In genomic region chr12:73937353-73937752, GRCm38 (mm10) we compare ENCODE assay signal across 11 mouse cellular contexts. TPM values are rescaled to one million over a fixed set of nuclear protein-coding genes. Genes with fewer than 3 reads are reported as not detected.
DNase-seq lines count a peak whose midpoint lies in the region; ATAC-seq and TF ChIP-seq lines count a peak whose summit lies in the region.
"Had no signal": no experiment of that assay in that cellular context is flagged by ENCODE, and none has a peak within 500 bp of the region (broad histone marks: within the 10 kb centered on the region; RNA-seq: fewer than 3 reads in every experiment).

Gene Gm49321, plus strand, starts transcription at chr12:73937653.

- no peaks in the 10 kb centered on the region for H3K27me3 ChIP-seq in intestine, embryonic 15.5 days (replicated peaks)
- no peaks in the 10 kb centered on the region for H3K27me3 ChIP-seq in intestine, postnatal 0 days (replicated peaks; ENCODE audit: control insufficient read depth, insufficient read depth, low read length)
- H3K27me3 ChIP-seq in forebrain, embryonic 13.5 days, result no peaks in the 10 kb centered on the region
- H3K27me3 ChIP-seq in limb, embryonic 11.5 days (ENCODE audit: control insufficient read depth, insufficient read depth, low read length), result no peaks in the 10 kb centered on the region
- no peaks in the 10 kb centered on the region for H3K27me3 ChIP-seq in cerebellum, adult 2 months (ENCODE audit: control insufficient read depth, insufficient read depth, low read length)
- no peaks in the 10 kb centered on the region for H3K27me3 ChIP-seq in liver, embryonic 12.5 days (replicated peaks)

- no peak for TF ChIP-seq POLR2A in cerebellum, adult 2 months (IDR thresholded peaks at IDR 0.05; ENCODE audit: borderline replicate concordance, insufficient read depth, low read length)

- no peak within 1 kb of the TSS for H3K9ac ChIP-seq in intestine, embryonic 15.5 days
- H3K9ac ChIP-seq in intestine, postnatal 0 days (ENCODE audit: low read depth, low read length), result no peak within 1 kb of the TSS
- H3K9ac ChIP-seq in forebrain, embryonic 13.5 days, result no peak within 1 kb of the TSS
- H3K9ac ChIP-seq in limb, embryonic 11.5 days (ENCODE audit: low read length), result no peak within 1 kb of the TSS
- H3K9ac ChIP-seq in liver, embryonic 12.5 days, result no peak within 1 kb of the TSS

- H3K27ac ChIP-seq in intestine, embryonic 15.5 days, result no peak within 1 kb of the TSS
- no peak within 1 kb of the TSS for H3K27ac ChIP-seq in intestine, postnatal 0 days (ENCODE audit: low read depth, low read length)
- H3K27ac ChIP-seq in forebrain, embryonic 13.5 days, result no peak within 1 kb of the TSS
- no peak within 1 kb of the TSS for H3K27ac ChIP-seq in limb, embryonic 11.5 days (replicated peaks; ENCODE audit: low read depth, low read length)
- H3K27ac ChIP-seq in cerebellum, adult 2 months (ENCODE audit: insufficient read depth, low read length), result no peak within 1 kb of the TSS
- H3K27ac ChIP-seq in liver, embryonic 12.5 days, result no peak within 1 kb of the TSS
- H3K27ac ChIP-seq: macrophage had no signal

- ATAC-seq in intestine, embryonic 15.5 days, result no peak
- ATAC-seq in intestine, postnatal 0 days, result no peak
- no peak for ATAC-seq in CD4-positive, CD25-positive, alpha-beta regulatory T cell, adult 4 months
- no peak for ATAC-seq in forebrain, embryonic 13.5 days
- ATAC-seq in limb, embryonic 11.5 days (ENCODE audit: insufficient number of reproducible peaks, low FRiP score, low TSS enrichment, low read depth), result no peak
- no peak for ATAC-seq in liver, embryonic 12.5 days

- no peak for DNase-seq in limb, embryonic 11.5 days (ENCODE audit: low spot score)
- DNase-seq in ovary, postnatal 36 days (ENCODE audit: low spot score), result no peak
- DNase-seq in cerebellum, adult 2 months, result no peak
- DNase-seq: kidney, postnatal 4 days had no signal

- no peak within 1 kb of the TSS for H3K4me3 ChIP-seq in intestine, embryonic 15.5 days (replicated peaks)
- H3K4me3 ChIP-seq in intestine, postnatal 0 days (ENCODE audit: low read depth, low read length), result no peak within 1 kb of the TSS
- H3K4me3 ChIP-seq in forebrain, embryonic 13.5 days, result no peak within 1 kb of the TSS
- no peak within 1 kb of the TSS for H3K4me3 ChIP-seq in limb, embryonic 11.5 days (ENCODE audit: low read depth, low read length)
- no peak within 1 kb of the TSS for H3K4me3 ChIP-seq in cerebellum, adult 2 months (replicated peaks; ENCODE audit: insufficient read depth, low read depth, low read length)
- no peak within 1 kb of the TSS for H3K4me3 ChIP-seq in liver, embryonic 12.5 days

- peaks cover 15% of the 10 kb centered on the region for H3K36me3 ChIP-seq in intestine, embryonic 15.5 days
- peaks cover 52% of the 10 kb centered on the region for H3K36me3 ChIP-seq in intestine, postnatal 0 days (ENCODE audit: control insufficient read depth, insufficient read depth)
- peaks cover 76% of the 10 kb centered on the region for H3K36me3 ChIP-seq in forebrain, embryonic 13.5 days (ENCODE audit: poor library complexity, severe bottlenecking)
- H3K36me3 ChIP-seq in limb, embryonic 11.5 days (ENCODE audit: control insufficient read depth, insufficient read depth, low read length), result peaks cover 12% of the 10 kb centered on the region
- H3K36me3 ChIP-seq in liver, embryonic 12.5 days, result peaks cover 83% of the 10 kb centered on the region

- WGBS in intestine, embryonic 15.5 days, result 93% methylated on average over 1 of the region's 1 CpGs
- WGBS in intestine, postnatal 0 days, result 95% methylated on average over 1 of the region's 1 CpGs
- WGBS in forebrain, embryonic 13.5 days, result 81% methylated on average over 1 of the region's 1 CpGs
- 86% methylated on average over 1 of the region's 1 CpGs for WGBS in limb, embryonic 11.5 days
- 98% methylated on average over 1 of the region's 1 CpGs for WGBS in cerebellum, adult 2 months
- WGBS in liver, embryonic 12.5 days (ENCODE audit: insufficient replicate concordance), result 81% methylated on average over 1 of the region's 1 CpGs

- no peak for TF ChIP-seq CTCF in intestine, postnatal 0 days (IDR thresholded peaks at IDR 0.05; ENCODE audit: low read depth)
- no peak for TF ChIP-seq CTCF in cerebellum, adult 2 months (IDR thresholded peaks at IDR 0.05; ENCODE audit: borderline replicate concordance, insufficient read depth, low read depth, low read length)

- no peaks in the 10 kb centered on the region for H3K4me1 ChIP-seq in intestine, embryonic 15.5 days (replicated peaks)
- no peaks in the 10 kb centered on the region for H3K4me1 ChIP-seq in intestine, postnatal 0 days (replicated peaks; ENCODE audit: control insufficient read depth, insufficient read depth, low read length)
- no peaks in the 10 kb centered on the region for H3K4me1 ChIP-seq in forebrain, embryonic 13.5 days
- no peaks in the 10 kb centered on the region for H3K4me1 ChIP-seq in limb, embryonic 11.5 days (ENCODE audit: control insufficient read depth, insufficient read depth, low read length)
- H3K4me1 ChIP-seq in cerebellum, adult 2 months (ENCODE audit: control insufficient read depth, insufficient read depth, low read length), result no peaks in the 10 kb centered on the region
- no peaks in the 10 kb centered on the region for H3K4me1 ChIP-seq in liver, embryonic 12.5 days

- H3K4me2 ChIP-seq in intestine, embryonic 15.5 days (replicated peaks), result no peak within 1 kb of the TSS
- no peak within 1 kb of the TSS for H3K4me2 ChIP-seq in intestine, postnatal 0 days (replicated peaks; ENCODE audit: low read depth)
- no peak within 1 kb of the TSS for H3K4me2 ChIP-seq in forebrain, embryonic 13.5 days
- H3K4me2 ChIP-seq in limb, embryonic 11.5 days (ENCODE audit: low read depth, severe bottlenecking), result no peak within 1 kb of the TSS
- no peak within 1 kb of the TSS for H3K4me2 ChIP-seq in liver, embryonic 12.5 days

- H3K9me3 ChIP-seq in intestine, embryonic 15.5 days, result no peaks in the 10 kb centered on the region
- no peaks in the 10 kb centered on the region for H3K9me3 ChIP-seq in intestine, postnatal 0 days (ENCODE audit: control insufficient read depth)
- H3K9me3 ChIP-seq in forebrain, embryonic 13.5 days (replicated peaks), result no peaks in the 10 kb centered on the region
- no peaks in the 10 kb centered on the region for H3K9me3 ChIP-seq in limb, embryonic 11.5 days (ENCODE audit: control insufficient read depth, low read length)
- H3K9me3 ChIP-seq in liver, embryonic 12.5 days (replicated peaks), result no peaks in the 10 kb centered on the region

RNA-seq across cellular contexts. Expression of gene Gm49321, which starts in this region (rescaled TPM):
- polyA plus RNA-seq in intestine, embryonic 15.5 days (2015; fragmentation: Nextera tagmentation; extraction: Ambion mirVana), result 10.2 and 11.2 TPM in 2 replicates
- 4.1 and 4.7 TPM in 2 replicates for polyA plus RNA-seq in intestine, postnatal 0 days (2015; fragmentation: Nextera tagmentation; extraction: Ambion mirVana)
- 10 to 100 TPM; 13.2 to 14.3 TPM for polyA plus RNA-seq in CD4-positive, CD25-positive, alpha-beta regulatory T cell, adult 4 months (2017; shearing (Covaris generic))
- 17.9 and 21.6 TPM in 2 replicates for polyA plus RNA-seq in forebrain, embryonic 13.5 days (2015; fragmentation: Nextera tagmentation; extraction: Ambion mirVana)
- 13.5 and 15.9 TPM in 2 replicates for polyA plus RNA-seq in limb, embryonic 11.5 days (2014; fragmentation: Nextera tagmentation; extraction: Ambion mirVana)
- polyA plus RNA-seq in cerebellum, adult 2 months (2012; rRNA removed), result not detected in 2 replicates
- polyA plus RNA-seq in liver, embryonic 12.5 days (2016; fragmentation: Nextera tagmentation; extraction: Ambion mirVana), result 4.6 and 6.9 TPM in 2 replicates
- polyA plus RNA-seq: macrophage; testis, adult 2 months had no signal
